Mouse (Mus musculus): ENCODE data around the gene Gm4985. TPM values are rescaled to one million over a fixed set of nuclear protein-coding genes. Genes with fewer than 3 reads are reported as not detected.
"Not testable (repeated sequence)": the region's sequence is repeated elsewhere in the genome, so short reads cannot be mapped to it uniquely, and the experiment has no call there.

Gene Gm4985
- total RNA-seq (2014; rRNA removed) (not detected in 2 replicates), polyA plus RNA-seq (2015; fragmentation: Nextera tagmentation; extraction: Ambion mirVana) (not detected in 2 replicates)

DNA sequence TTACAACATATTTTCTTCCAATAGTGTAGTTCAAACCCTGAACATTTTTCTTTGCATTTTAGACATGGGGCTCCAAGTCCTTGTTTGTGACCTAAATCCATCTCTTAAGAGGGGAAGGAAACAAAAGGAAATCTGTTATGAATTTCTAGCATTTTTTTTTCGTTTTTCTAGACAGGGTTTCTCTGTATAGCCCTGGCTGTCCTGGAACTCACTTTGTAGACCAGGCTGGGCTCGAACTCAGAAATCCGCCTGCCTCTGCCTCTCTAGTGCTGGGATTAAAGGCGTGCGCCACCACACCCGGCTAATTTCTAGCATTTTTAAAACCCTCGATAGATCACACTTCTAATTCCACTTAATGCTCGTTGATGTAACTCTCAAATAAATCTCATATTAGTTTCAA is at the start of gene Gm4985:
TSS of gene Gm4985 (minus strand) at position 101 of the 400 bp plus-strand sequence.
- H3K9ac ChIP-seq (replicated peaks; ENCODE audit: low read length); H3K4me3 ChIP-seq (ENCODE audit: low read length); H3K4me1 ChIP-seq (ENCODE audit: insufficient read depth, low read length); H3K27me3 ChIP-seq (ENCODE audit: insufficient read depth, low read length); DNase-seq (ENCODE audit: low spot score); H3K27ac ChIP-seq; ATAC-seq; H3K4me2 ChIP-seq (ENCODE audit: low read depth, low read length); H3K9me3 ChIP-seq (ENCODE audit: low read length); H3K36me3 ChIP-seq (ENCODE audit: insufficient read depth, low read length): not testable (repeated sequence)
- 87% methylated on average over 8 of the region's 8 CpGs for WGBS

DNA sequence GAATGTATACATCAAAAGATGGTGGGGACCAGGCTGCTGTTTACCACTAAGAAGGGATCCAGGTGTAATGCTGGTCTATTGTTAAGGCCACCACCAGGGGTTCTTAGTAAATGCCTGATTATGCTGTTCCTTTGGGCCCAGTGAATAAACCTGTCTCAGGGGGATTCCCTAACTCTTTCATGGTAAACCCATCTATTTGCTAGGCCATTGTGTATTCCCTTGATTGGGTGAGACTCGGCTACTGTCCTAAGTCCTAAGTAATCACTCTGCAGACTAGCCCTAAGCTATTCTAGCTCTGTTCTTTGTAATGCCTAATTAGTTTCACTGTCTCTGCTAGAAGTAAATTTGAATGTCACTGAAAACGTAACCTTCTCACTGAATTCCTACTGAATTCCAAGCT is 4.6 kb downstream of the Gm4985 start:
- WGBS: 66% methylated on average over 2 of the region's 2 CpGs
- Histone ChIP-seq H3K9ac (replicated peaks; ENCODE audit: low read length) (no peak overlapping the region), H3K4me1 (ENCODE audit: insufficient read depth, low read length) (no peaks in the 10 kb centered on the region), H3K27me3 (ENCODE audit: insufficient read depth, low read length) (no peaks in the 10 kb centered on the region), H3K36me3 (ENCODE audit: insufficient read depth, low read length) (no peaks in the 10 kb centered on the region), H3K4me2 (ENCODE audit: low read depth, low read length) (no peak overlapping the region), H3K9me3 (ENCODE audit: low read length) (no peaks in the 10 kb centered on the region), H3K27ac (no peak overlapping the region), H3K4me3 (ENCODE audit: low read length) (no peak overlapping the region)
- DNase-seq (ENCODE audit: low spot score): no peak
- TF ChIP-seq CTCF (IDR thresholded peaks at IDR 0.05; ENCODE audit: low read depth): no peak
- ATAC-seq: no peak

Small RNA genes lying within 50 kb of the gene (microRNA-seq; reads per million reads assigned to microRNA genes)
- 0 reads per million in 2 experiments for gene Gm25299

Other genes with a start within 250 kb of the Gm4985 start
- gene Gm4907, start 76.4 kb downstream of the Gm4985 start, total RNA-seq (2014; rRNA removed): not detected in 2 replicates
- gene Gm4907, start 76.4 kb downstream of the Gm4985 start, polyA plus RNA-seq (2015; fragmentation: Nextera tagmentation; extraction: Ambion mirVana): not detected in 2 replicates

Data from hindbrain, postnatal 0 days (tissue).